Mouse (Mus musculus) gastrocnemius, adult 8-10 months (tissue): ENCODE results near the gene Gcnt7. TPM values are rescaled to one million over a fixed set of nuclear protein-coding genes. Genes with fewer than 3 reads are reported as not detected.

Experiments
- DNase-seq, 2 experiments: peaks; one replicate each; pipeline ENCODE4 v3.0.0; 2022; ENCODE audit warnings: low spot score in 2 of 2
- total RNA-seq, 4 experiments: library from RNA; stranded (reverse); gene quantifications; 2 replicates each; pipeline ENCODE4 v1.2.4; 2022

Gene Gcnt7
- not detected for total RNA-seq

DNA sequence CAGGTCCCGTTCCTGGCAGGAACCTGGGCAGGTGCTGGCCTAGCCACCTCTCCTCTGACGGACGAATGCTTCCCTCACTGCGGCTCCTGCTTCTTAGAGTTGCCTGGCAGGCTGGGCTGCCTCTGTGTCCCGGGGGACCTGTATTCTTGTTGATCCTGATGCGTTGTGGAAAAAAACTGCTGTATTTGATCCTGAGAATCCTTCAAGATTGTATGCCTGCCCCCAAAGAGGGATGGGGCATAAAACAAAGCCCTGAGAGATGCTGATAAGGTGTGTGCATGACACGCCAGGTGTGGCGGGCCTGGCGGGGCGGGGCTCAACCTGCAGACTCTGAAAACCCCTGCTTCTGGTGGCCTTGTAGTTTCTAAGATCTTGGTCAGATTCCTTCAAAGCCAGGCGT, at the start of gene Gcnt7:
TSS of gene Gcnt7 (minus strand) at position 101 of the 400 bp plus-strand sequence.
- DNase-seq: no peak

DNA sequence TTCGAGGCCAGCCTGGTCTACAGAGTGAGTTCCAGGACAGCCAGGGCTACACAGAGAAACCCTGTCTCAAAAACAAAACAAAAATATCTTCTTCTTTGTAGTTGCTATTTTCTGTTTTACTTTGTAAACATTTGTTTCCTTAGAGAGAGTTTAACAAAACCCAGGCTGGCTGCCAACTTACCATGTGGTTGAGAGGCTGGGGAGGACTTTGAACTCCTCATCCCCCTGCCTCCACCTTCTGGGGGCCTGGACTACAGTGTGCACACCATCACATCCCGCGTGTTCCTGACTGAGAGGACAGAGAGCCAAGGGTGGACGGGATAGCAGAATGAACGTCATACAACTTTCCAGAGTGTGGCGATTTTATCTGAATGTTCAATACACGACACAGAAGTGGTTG, 47.7 kb upstream of the Gcnt7 start:
- DNase-seq: no peak

DNA sequence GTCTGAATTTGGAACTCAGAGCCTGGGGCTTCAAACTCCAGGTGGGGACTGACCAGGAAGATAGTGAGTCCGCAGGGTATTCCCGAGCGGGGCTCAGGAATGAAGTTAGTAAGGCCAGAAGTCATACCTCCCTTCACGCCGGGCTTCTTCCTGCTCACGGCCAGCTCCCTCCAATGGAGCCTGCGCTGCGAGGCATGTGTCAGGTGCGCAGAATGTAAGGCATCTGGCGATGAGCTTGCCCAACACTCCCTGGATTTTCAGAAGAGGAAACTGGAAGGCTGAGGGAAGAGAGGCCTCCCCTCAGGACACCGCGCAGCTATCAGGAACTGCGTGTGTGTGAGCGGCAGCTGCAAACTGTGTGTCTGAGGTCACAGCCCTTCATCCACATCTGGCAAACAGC, 43.8 kb upstream of the Gcnt7 start:
- DNase-seq: no peak

GRCm38 (mm10) chr2:172501341-172501740, 42.9 kb upstream of the Gcnt7 start:
- no peak for DNase-seq

DNA sequence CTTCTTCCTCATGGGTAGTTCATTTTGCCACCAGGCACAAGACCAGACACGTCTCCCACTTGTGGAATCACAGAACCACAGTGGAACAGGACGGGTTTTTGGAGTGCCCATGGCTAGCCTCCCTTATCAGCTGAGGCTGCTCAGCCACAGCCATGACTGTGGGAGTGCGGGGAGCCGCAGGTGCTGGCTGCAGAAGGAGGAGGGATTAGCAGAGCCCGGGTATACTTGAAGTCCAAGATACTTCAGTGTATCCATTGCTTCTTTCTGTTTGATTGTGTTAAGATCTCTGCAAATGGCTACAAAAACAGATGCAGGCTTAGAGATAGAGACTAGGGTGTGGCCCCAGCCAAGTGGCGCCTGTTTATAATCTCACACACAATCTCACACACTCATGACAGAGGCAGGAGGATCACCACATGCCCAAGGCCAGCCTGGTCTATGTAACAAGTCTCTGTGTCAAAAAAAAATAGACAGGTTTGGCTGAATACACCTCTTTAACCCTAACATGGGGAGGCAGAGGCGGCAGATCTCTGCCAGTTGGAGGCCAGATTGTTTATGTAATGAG, 42.4 kb upstream of the Gcnt7 start:
- no peak for DNase-seq

GRCm38 (mm10) chr2:172498823-172499222, 40.4 kb upstream of the Gcnt7 start:
- DNase-seq: no peak

DNA sequence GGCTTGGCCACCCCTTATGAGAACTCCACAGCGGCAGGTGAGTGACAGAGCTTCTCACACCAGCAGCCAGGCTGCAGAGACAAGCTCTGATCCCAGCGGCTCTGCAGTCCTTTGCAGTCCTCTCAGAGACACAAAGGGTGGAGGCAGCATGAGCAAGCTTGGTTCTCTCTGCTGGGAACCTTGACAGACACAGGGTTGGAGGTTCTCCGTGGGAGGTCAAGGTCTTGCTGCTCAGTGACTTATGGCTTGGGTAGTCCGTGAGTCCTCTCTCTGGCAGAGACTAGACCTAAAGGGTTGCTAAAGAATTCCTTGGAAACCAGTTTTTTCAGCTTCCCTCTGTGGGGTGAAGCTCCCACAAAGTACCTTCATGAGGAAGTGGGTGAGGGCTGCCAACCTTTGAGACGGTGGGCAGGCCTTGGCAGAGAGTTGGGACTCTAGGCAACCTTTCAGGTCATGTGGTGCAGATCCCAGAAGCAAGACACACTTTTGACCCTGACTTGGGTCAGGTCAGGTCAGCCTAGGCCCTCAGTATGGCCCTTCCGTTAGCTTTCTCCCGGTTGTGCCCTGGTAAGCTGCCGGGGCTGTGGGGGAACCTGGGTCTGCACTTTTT, 38.4 kb upstream of the Gcnt7 start:
- DNase-seq: no peak

GRCm38 (mm10) chr2:172484696-172485370, 26.4 kb upstream of the Gcnt7 start:
- no peak for DNase-seq

DNA sequence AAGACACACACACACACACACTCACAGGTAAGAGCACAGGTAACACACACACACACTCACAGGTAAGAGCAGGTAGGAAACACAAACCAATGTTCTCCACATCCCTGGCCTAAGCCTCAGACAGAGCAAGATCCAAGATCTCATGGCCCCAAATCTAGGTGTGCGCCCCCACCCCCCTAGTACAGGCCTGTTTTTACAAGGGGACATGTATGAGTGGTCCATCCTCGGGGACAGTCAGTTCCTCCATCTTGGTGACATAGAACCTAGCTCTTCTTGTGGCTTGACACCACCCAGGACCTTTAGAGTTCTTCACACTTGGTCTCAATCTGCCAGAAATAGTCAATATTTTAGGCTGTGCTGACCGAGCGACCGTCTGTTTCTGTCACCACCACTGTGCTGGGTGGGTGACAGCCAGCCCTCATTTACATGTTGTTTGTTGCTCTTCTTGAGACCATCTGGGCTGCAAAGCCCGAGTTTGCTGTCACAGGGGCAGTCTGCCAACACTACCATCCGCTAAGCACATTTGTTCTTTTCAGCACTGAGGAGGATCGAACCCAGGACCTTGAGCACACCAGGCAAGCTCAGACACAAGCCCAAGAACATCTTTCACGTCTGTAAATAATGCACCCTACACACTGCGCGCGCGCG, 25.5 kb upstream of the Gcnt7 start:
- no peak for DNase-seq

DNA sequence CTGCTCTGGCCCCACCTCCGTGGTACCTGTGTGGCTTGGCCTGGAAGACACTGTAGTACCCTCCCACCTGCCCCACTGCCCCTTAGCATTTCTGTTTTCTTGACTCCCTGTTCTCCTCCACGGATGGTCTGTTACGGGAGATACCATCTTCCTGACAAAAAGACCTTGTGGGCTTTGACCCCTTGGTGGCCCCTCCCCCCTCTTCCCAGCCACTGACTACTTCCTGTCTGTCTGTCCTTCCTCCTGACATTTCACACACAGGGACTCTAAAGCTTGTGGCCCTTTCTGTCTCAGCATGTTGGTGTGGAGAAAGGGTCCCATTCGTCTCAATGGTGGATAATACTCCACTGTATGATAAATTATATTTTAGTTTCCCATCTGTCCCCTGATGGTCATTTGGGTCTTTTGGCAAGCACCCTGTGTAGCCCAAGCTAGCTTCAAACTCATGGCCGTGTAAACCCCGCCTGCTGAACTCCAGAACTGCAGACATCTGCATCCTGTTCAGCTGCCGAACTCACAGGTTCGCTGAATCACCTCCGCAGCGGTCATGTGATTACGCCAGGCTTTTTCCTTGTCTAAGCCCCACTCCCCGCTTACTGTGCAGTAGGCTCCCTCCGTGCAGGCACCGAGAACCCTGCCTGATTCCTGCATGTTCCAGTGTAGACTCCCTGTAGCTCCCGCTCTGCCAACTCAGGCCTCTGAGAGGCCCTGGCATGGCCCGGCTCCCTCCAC, 23.4 kb upstream of the Gcnt7 start:
- no peak for DNase-seq

DNA sequence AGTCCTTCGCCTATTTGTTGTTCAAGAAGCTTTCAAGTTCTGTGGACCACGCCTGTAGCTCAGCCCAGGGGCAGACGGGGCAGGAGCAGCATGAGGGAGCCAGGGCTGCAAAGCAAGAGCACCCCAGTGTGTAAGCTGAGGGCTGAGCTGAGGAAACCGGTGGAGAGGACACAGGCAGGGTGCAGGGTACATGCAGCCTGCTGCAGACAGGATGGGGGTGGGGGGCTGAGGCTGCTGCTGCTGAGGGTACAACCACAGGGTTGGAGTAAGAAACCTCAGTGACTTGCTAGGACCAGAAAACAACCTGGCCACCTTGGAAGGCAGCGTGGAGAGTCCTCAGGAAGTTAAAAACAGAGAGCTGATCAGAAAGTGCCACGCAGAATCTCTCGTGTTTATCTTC, 21.9 kb upstream of the Gcnt7 start:
- no peak for DNase-seq

DNA sequence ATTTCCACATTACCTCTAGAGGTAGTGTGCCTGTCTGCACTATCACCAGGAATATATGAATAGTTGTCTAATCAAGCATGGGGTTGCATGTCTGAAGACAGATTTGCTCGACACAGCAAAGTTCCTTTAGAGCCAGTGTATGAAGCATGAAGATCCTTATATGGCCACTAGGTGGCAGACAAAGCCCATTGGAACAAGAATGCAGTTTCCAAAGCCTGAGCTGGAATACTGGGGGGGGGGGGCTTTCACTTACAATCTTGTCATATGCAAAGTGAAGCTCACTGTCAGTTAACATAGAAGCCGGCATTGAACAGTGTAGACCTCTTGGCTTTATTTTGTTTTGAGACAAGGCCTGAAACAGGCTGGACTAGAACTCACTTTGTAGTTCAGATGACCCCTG, 19.5 kb upstream of the Gcnt7 start:
- DNase-seq: no peak

GRCm38 (mm10) chr2:172477350-172477749, 19.0 kb upstream of the Gcnt7 start:
- no peak for DNase-seq

- DNase-seq: peak; percentile 54 to 63
These were observed 18.4 kb upstream of the Gcnt7 start for GRCm38 (mm10) chr2:172476707-172477260.

DNA sequence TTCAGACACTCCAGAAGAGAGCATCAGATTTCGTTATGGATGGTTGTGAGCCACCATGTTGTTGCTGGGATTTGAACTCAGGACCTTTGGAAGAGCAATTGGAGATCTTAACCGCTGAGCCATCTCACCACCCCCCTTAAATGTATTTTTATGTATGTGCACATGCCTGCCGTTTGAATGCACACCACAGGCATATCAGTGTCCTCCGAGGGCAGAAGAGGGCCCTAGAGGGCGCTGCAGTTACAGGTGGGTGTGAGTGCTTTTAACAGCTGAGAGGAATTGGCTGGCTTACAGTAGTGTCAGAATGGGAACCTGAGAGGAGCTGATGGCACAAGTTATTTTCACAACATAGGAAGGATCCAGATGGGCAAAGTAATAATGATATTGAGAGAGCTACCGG, 16.6 kb upstream of the Gcnt7 start:
- peak in 1 of 2 experiments; percentile 38 for DNase-seq

DNA sequence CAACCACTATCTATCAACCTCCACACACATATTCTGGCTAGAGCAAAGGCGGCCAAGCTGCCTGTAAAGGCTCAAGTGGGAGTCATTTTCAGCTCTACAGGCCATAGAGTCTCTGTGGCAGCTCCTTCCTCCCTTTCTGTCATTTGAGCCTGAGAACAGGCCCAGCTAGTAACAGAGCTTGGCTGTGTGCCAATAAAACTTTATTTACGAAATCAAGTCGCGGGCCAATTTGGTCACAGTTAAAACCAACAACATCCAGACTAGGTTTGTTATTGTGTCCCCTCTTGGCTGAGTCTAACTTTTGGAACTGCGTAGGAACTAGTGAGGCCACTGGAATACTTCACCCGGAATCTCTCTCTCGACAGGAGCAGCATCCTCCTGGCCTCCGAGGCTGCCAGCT, 15.2 kb upstream of the Gcnt7 start:
- no peak for DNase-seq

DNA sequence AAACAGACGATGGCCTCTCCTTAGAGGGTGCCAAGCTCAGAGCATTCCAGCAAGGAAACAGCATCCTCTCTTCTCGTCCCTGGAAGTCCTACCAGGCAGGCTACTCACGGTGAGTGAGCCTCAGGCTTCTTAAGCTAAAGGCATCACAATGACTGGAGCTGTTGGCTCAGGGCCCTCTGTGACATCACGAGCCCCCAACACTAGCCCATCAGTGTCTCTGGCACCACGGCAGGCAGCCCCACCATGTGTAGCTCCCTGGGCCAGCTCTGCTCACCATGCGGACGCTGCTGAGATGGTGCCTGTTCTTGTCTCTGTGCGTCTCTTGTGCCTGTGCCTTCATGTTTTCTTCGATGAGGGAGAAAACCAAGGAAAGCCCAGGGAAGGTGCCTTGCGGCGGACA, 13.9 kb upstream of the Gcnt7 start, which contains the start of gene Fam209:
TSS of gene Fam209 (plus strand) at position 203 of the 400 bp plus-strand sequence.
- no peak for DNase-seq

DNA sequence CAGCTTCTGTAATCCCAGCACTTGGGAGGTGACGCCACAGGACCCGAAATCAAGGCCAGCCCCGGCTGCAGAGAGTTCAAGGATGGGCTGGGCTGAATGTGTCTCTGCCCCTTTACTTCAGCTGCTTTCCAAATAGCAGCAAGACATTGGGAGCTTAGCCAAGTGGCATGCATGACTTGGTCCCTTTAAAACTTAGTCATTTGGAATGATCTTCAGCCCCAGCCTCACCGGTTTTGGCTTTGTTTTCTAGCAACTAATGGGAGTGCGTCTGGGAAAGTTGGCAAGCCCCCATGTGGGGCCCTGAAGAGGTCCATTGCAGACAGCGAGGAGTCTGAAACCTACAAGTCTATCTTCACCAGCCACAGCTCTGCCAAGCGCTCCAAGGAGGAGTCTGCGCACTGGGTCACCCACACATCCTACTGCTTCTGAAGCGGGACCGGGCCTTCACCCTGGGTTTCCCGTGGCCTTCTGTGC, 10.0 kb upstream of the Gcnt7 start:
- no peak for DNase-seq

- DNase-seq: no peak
These were observed 8.8 kb upstream of the Gcnt7 start for GRCm38 (mm10) chr2:172467206-172467605.

GRCm38 (mm10) chr2:172466427-172467132, 8.2 kb upstream of the Gcnt7 start:
- DNase-seq: no peak

DNA sequence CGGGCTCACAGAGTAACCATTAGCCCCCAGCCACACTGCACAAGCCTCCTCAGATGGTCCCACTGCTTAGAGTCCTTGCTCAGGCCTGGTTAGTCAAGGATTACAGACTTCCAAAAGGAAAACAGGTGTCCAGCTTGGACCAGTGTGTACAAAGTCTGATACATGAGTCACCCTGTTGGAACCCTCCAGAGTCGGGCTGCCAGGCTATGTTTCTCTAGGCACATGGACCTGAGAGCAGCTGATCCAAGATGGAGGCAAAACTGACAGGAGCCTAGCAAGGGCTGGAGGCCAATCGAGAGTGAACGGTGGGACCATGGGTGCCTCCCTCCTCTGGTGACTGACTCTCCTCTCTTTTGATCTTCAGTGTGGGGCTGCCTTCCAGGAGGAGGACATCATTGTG, 4.4 kb upstream of the Gcnt7 start:
- DNase-seq: peak in 1 of 2 experiments; percentile 25
